8 mouse cellular contexts compared by ENCODE assay signal in the genomic region with DNA sequence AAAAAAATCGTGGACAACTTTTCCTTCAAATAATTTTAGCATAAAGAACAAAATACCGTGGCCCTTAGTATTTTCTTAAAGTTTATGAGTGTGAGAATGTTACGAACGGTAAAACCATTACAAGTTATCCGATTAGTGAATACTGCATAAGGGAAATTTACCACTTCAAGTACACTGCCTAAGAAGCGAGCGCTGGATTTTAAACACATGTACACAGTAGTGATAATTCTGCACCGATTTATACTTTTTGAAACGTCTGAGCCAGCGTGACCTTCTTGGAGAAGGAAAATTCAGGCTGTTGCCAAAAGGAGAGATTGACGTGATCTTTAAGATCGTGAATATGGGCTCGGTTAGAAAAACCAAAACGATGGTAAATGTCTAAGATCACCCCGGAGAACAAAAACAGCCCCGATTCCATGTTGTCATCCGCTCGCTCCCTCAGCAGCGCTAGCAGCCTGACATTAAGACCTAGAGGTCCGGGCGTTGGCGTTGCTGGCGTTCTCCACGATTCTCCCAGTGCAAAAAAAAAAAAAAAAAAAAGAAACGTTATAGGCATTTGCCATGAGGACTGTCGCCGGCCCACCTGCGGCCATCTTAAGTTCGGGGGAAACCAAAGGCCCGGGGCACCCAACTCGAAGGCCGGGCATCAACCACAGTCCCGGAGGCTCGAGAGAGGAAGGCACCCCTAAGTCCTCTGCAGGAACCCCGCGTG. TPM values are rescaled to one million over a fixed set of nuclear protein-coding genes. Genes with fewer than 3 reads are reported as not detected.
DNase-seq lines count a peak whose midpoint lies in the region; ATAC-seq lines count a peak whose summit lies in the region.

No protein-coding gene starts in this region.

- peak overlapping the region; percentile 77 for H3K4me3 ChIP-seq in lung, embryonic 16.5 days (ENCODE audit: low read length)
- peak overlapping the region; percentile 69 for H3K4me3 ChIP-seq in hindbrain, embryonic 12.5 days
- peak overlapping the region; percentile 75 for H3K4me3 ChIP-seq in midbrain, embryonic 12.5 days

- H3K4me1 ChIP-seq in lung, embryonic 16.5 days (replicated peaks; ENCODE audit: control insufficient read depth, insufficient read depth, low read length) = peaks cover 13% of the 10 kb centered on the region
- peaks cover 26% of the 10 kb centered on the region for H3K4me1 ChIP-seq in hindbrain, embryonic 12.5 days
- H3K4me1 ChIP-seq in midbrain, embryonic 12.5 days = peaks cover 19% of the 10 kb centered on the region

- DNase-seq in lung, postnatal 10 days = no peak
- peak; percentile 63 for DNase-seq in brain, embryonic 18.5 days (ENCODE audit: low read depth, low spot score)
- DNase-seq in right cerebral cortex, postnatal 36 days (ENCODE audit: low spot score in 2 of 2) = no peak
- no peak for DNase-seq in layer of hippocampus, postnatal 25 days (ENCODE audit: extremely low spot score in 1 of 2, low spot score in 1 of 2)
- DNase-seq in lung, postnatal 14 days = no peak

- peak; percentile 67 for ATAC-seq in lung, embryonic 16.5 days (ENCODE audit: low read depth)
- ATAC-seq in hindbrain, embryonic 12.5 days (ENCODE audit: low FRiP score) = peak; percentile 76; the same call in 1 of the 2 replicates
- no peak for ATAC-seq in midbrain, embryonic 12.5 days (ENCODE audit: low FRiP score, low read depth)

- peak overlapping the region; percentile 59 for H3K4me2 ChIP-seq in lung, embryonic 16.5 days (ENCODE audit: low read depth, low read length)
- H3K4me2 ChIP-seq in hindbrain, embryonic 12.5 days (replicated peaks) = peak overlapping the region; percentile 63
- peak overlapping the region; percentile 55 for H3K4me2 ChIP-seq in midbrain, embryonic 12.5 days (replicated peaks)

- H3K36me3 ChIP-seq in lung, embryonic 16.5 days (ENCODE audit: control insufficient read depth, insufficient read depth, low read length) = no peaks in the 10 kb centered on the region; the same call in 1 of the 2 replicates
- H3K36me3 ChIP-seq in hindbrain, embryonic 12.5 days = no peaks in the 10 kb centered on the region
- H3K36me3 ChIP-seq in midbrain, embryonic 12.5 days = peaks cover 5% of the 10 kb centered on the region; the same call in 1 of the 2 replicates

- no peaks in the 10 kb centered on the region for H3K27me3 ChIP-seq in lung, embryonic 16.5 days (ENCODE audit: control insufficient read depth, insufficient read depth, low read depth, low read length)
- H3K27me3 ChIP-seq in hindbrain, embryonic 12.5 days = no peaks in the 10 kb centered on the region
- no peaks in the 10 kb centered on the region; the same call in 1 of the 2 replicates for H3K27me3 ChIP-seq in midbrain, embryonic 12.5 days

- H3K9ac ChIP-seq in lung, embryonic 16.5 days (ENCODE audit: low read length) = peak overlapping the region; percentile 92
- peak overlapping the region; percentile 82 for H3K9ac ChIP-seq in hindbrain, embryonic 12.5 days
- peak overlapping the region; percentile 90 for H3K9ac ChIP-seq in midbrain, embryonic 12.5 days (replicated peaks)

- WGBS in lung, embryonic 16.5 days = under 1% methylated on average over 36 of the region's 36 CpGs
- WGBS in hindbrain, embryonic 12.5 days = 2% methylated on average over 36 of the region's 36 CpGs
- WGBS in midbrain, embryonic 12.5 days = 2% methylated on average over 36 of the region's 36 CpGs

- no peaks in the 10 kb centered on the region for H3K9me3 ChIP-seq in lung, embryonic 16.5 days (ENCODE audit: control insufficient read depth, low read length)
- H3K9me3 ChIP-seq in hindbrain, embryonic 12.5 days (replicated peaks) = no peaks in the 10 kb centered on the region
- H3K9me3 ChIP-seq in midbrain, embryonic 12.5 days = no peaks in the 10 kb centered on the region

- H3K27ac ChIP-seq in lung, embryonic 16.5 days (ENCODE audit: low read length) = peak overlapping the region; percentile 99
- H3K27ac ChIP-seq in hindbrain, embryonic 12.5 days = peak overlapping the region; percentile 99
- peak overlapping the region; percentile 98 for H3K27ac ChIP-seq in midbrain, embryonic 12.5 days (replicated peaks)

RNA-seq across cellular contexts. Expression of gene Srek1, which starts 0.8 kb away (rescaled TPM):
- polyA plus RNA-seq in lung, embryonic 16.5 days (2015; fragmentation: Nextera tagmentation; extraction: Ambion mirVana) = 65.7 and 72.1 TPM in 2 replicates
- 108 and 117 TPM in 2 replicates for polyA plus RNA-seq in hindbrain, embryonic 12.5 days (2016; fragmentation: Nextera tagmentation; extraction: Ambion mirVana)
- 109 and 118 TPM in 2 replicates for polyA plus RNA-seq in midbrain, embryonic 12.5 days (2016; fragmentation: Nextera tagmentation; extraction: Ambion mirVana)
- total RNA-seq in layer of hippocampus, postnatal 25 days (2021) = 10 to 100 TPM; 63.4 to 95.1 TPM
